Mouse (Mus musculus): ENCODE data around the gene Zfhx3.

The Zfhx3 gene

DNA sequence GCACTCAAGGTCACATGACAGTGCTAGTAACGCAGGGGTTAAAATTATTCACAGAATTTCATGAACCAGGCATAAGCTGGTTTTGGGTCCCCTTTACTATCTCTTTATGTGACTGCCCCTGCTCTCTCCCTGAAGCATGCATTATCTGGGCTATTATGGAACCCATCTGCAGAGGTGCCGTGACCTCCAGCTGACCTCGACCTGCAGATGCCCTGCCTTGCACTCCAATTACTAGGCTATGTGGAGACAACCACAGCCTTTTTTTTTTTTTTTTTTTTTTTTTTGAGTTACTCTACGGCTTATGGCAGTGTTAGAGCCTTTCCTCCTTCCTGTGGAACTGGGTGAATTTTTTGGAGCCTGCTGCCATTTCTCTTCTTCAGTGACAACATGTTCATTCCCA lies 80.0 kb downstream of the Zfhx3 start:
- no peak for DNase-seq

DNA sequence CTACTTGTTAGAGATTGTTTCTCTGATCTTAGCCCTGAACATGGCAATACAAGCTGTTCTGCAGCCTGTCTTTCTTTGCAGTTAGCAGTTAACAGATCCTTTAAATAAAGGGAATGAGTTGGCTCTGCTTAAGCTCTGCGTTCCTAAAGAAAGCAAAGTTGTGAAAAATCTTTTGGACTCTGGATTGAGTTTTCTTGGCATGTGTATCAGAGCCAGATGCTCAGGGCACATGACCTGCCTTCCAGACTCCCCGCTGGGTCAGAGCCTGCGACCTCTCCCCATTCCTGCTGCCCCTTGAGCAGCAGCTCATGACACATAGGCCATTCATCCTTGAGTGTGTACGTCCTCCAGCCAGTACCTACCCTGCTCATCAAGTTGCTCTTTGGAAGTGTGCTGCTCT lies 81.9 kb downstream of the Zfhx3 start:
- DNase-seq: no peak

DNA sequence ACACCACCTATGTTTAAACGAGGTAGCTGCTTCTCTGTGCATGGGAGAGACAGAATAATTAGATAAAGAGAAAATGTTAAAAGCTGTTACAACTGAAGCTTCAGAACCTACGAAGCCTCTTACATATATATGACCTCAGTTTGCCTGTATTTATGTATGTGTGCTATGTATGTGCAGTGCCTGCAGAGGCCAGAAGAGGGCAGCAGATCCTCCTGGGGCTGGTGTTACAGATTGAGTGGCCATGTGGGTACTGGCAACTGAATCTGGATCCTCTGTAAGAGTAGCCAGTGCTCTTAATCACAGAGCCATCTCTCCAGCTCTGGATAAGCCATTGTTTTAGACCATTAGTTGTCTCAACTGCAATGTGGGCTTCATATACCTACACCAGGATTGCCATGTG lies 82.8 kb downstream of the Zfhx3 start:
- no peak for DNase-seq

DNA sequence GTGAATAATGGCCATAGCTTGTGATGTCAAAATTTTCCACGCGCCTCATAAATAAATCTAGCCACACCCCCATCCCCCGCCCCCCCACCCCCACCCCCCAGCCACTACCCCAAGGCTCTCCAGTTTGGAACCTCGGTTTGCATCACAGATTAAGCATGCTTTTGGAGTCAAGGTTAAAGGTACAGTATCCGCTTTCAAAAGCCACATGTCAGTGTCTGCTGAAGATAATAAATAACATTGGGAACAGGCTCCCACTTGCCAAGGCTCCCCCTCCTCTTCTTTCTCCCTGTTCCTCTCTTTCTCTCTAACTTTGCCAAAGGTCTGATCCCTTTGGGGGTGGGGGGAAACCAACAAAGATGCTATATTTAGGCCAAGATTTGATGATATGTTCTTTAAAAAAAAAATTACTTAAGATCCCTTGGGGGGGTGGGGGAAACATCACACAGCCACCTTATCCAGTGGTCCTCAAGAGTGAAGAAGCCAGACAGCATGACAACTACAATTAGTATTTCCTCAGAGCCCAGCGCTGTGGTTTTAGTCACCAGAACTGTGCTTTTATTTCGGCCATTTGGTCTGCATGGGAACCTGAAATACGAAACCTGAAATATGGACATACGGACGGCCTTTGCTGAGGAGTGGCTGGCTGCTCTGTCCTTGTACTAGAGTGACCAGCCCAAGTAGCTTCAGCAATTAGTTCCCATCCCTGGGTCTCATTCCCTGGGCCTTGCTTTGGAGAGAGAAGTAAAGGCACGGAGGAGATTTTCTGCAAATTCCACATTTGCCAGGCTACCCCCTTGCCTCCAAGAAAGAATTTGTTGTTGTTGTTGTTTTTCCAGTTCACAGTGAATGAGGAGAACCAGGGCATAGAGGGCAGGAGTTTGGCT lies 84.4 kb downstream of the Zfhx3 start:
- no peak for DNase-seq

DNA sequence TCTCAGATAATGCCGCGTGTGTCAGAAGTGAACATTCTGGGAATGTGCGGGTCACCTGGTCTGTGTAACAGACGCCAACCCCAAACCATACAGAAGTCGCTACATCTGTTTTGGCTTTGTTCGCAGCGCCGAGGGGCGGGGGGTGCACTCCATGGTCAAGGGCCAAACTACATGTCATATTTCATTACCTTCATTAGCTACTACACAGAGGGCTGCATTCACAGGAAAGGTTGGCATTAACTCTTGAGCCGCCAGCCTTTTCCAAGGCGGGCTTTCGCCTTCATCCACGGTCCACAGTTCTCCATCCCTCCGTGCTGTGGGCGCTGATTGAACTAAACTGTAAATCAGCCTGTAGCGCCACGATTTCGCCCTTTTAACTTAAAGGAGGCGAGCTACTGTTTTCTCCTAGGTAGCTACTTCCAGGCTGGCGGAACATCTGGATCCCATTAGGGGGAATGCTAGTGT lies 85.1 kb downstream of the Zfhx3 start:
- no peak for DNase-seq

DNA sequence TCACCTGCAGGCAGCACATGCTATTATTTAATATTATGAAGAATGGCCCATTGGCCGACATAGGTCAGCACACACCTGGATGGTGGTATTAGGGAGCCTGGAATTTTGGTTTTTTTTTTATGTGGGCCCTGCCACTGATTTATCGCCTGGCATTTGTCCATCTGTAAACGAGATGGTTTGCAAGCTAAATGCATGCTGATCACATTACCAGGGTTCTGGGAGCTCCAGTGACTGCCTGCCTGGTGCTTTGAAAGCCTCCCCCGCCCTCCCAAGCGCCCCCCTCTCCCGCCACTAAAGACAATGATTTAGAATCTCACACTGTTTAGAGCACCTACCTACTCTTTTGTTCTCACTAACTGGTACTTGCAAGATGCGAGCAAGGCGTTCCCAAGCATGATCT lies 86.0 kb downstream of the Zfhx3 start:
- DNase-seq: no peak

DNA sequence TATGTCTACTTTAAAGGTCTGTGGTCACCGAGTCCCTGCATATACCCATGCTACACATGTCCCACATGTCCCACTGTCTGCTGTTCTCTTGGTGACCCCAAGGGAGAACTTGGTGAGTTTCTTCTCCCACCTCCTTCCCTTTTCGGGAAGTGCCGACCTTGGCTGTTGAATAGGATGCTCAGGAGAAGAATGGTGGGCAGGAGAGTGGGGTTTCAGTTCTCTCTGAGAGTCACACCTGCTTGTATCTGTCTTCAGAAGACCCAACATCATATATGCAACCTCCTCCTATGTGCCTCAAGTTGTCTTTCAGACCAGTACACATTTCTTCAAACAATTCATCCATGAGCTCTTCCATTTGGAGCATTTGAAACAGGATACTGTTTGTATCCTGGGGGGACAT lies 88.7 kb downstream of the Zfhx3 start:
- no peak for DNase-seq

DNA sequence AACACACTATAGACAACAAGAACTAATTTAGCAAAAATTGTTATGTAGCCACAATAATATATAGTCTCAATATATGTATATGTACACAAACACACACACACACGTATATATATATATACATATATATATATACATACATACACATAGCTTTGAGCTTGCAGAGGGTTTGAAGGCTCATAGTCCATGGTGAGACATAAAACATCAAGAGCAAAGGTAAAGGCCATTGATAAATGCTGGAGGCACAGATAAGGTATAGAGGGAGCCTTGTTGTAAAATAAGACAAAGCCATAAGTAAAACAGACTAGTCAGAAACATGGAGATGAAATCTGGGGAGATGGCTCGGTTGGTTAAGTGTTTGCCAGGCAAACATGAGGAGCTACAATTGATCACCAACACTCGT lies 91.6 kb downstream of the Zfhx3 start:
- DNase-seq: no peak

DNA sequence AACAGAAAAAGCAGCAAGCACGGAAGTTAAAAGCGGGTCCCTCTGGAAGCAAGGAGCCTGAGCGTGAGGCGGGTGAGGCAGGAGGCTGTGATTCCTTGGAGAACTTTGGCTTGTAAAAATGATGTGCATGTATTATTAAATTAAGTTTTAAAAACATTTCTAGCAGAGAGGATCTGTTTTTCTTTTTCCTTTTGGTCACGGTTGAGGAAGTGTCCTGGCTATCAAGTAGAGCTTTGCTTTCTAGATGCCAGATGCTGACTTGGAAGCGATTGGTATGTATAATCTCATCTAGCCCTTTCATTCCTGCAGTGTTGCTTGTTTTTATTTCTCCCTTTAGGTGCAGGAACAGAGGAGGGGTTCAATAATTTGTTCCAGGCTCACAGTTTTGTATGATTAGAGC lies 92.3 kb downstream of the Zfhx3 start:
- DNase-seq: no peak

DNA sequence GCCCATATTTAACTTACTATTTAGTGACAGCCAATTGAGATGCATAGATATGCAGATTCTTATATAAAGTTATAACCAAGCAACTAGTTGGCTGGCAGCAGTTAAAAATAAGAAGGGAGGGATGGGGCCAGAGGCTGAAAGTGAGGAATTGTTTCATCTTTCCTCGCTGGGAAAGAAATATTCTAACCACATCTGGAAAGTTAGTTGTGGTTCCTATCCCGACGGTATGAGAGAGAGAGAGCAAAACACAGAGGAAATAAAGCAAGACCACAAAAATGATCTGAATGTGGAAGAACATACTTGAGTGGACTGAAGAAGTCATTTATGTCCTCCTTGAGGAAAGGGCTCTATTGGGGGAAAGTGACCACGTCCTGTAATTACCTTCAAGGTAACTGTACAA lies 101.2 kb downstream of the Zfhx3 start:
- DNase-seq: no peak

DNA sequence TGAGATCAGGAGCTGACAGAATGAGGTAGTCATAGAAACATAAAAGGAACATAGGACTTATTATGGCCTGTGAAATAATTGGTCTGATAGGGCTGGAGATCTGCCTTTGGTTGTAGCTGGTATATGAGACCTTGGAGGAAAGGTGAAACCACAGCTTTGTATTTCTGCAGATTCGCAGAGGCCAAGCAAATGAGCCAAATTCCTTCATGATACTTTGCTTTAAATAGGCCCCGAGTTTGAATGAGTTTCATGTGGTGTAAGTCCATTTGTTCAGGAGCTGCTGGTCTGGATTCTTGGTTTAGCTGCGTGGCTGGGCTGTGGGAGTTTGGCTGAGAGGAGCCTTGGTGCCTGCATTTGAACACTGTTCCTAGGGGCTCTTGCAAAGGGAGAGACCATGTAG lies 101.7 kb downstream of the Zfhx3 start:
- no peak for DNase-seq

DNA sequence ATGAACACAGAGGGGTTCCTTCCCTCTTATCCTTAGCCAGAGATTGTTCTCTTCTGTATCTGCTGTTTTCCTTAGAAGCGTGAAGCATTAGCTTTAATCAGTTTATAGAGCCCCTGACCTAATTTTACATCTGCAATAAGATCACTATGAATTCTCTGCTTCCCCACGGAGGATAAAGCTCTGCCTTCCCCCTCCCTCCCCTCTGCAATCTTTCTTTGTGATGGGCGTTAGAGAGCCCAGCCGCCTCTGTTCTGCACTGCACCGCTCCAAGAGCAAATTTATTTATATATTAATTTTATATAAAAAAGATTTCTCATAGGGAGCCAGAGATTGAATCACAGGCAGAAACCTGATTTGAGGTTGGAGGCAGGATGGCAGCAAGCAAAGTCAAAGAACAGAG lies 113.8 kb downstream of the Zfhx3 start:
- no peak for DNase-seq

DNA sequence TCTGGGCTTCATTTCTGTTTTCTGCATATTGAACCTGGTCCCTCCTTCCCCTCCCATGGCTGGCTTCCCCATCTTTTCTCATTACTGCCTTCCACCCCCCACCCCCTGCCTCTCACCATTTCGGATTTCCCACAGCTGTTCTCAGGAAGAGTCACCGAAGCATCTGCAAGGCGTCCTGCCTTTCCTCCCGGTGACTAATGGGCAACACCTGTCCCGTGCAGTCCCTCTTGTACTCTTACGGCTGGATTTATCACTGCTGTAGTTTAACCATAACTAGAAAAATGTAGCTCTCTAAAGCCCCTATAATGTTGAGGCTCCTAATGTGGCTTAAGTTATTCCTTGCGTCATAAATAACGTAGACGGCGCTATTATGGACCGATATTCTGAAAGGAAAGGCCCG lies 119.5 kb downstream of the Zfhx3 start:
- no peak for DNase-seq

DNA sequence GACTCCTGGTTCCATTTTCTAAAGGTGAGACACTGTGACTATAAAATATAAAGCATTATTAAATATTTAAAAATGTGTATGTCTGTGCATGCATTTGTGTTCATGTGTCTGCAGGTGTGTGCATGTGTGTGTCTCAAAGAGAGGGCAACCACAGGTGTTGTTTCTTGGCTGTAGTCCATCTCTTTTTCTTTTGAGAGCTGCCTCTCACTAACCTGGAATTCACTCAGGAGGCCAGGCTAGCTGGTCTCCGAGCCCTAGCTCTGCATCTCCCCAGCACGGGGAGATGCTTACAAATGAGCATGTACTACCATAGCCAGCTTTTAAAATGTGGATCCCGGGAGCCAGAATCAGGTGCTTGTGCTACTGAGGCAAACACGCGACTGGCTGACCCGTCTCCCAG lies 124.7 kb downstream of the Zfhx3 start:
- DNase-seq: no peak

DNA sequence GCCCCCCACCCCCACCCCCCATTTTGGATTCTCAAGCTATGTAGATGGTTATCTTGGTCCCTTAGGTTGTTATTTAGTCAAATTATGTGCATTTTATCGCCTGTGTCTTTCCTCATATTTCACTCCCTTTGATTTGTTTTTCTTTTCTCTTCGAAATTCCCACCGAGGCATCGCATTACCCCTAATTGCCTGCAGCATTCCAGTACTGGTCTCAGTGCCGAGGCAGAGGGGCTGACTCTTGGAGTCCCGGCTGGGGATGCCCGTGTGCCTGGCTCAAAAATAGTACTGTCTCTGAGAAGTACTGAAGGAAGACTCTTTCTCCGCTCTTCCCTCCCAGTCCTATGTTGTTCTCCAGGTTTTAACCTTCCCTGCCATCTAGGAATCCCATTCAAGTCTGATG lies 125.8 kb downstream of the Zfhx3 start:
- DNase-seq: no peak

DNA sequence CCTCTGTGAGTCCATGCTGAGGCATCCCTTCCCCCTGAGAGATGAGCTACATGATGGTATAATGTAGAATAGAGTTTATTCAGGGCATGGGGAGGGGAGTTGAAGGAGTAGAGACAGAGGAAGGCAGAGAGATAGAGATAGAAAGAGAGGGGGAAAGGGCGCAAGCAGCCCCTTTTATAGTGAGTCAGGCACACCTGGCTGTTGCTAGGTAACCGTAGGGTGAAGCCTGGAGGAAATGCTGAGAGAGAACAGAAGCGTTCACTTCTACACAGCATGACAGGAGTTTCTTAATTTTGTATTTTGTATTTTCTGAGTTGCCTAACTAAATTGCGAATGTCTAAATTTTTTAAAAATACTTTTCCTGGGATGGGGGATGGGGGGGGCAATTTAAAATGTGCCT lies 128.0 kb downstream of the Zfhx3 start:
- no peak for DNase-seq

DNA sequence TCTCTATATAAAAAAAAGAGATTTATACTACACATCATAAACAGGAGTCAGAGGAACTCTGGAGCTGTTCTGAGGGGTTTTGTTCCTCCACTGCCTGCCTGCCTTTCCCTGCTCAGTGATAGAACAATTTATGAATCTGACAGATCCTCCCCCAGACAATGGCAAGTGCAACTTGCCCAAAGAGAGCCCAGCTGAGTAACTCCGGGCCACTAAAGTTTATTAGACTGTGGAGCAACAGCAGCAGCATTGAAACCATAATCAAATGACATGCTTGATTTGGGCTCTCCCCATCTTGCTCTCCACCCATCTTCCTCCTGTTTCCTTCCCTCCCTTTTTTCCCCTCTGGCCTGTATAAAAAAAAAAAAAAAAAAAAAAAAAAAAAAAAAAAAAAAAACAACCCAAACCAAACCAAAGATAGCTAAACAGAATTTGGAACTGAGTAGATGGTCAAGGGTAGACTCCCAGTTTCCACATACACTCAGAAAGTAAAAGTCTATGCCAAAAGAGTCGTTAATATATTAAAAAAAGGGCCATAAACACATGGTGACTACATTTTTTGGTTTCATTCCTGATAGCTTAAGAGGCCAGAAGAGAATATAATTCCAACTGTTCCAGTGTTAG lies 129.8 kb downstream of the Zfhx3 start:
- DNase-seq: no peak

DNA sequence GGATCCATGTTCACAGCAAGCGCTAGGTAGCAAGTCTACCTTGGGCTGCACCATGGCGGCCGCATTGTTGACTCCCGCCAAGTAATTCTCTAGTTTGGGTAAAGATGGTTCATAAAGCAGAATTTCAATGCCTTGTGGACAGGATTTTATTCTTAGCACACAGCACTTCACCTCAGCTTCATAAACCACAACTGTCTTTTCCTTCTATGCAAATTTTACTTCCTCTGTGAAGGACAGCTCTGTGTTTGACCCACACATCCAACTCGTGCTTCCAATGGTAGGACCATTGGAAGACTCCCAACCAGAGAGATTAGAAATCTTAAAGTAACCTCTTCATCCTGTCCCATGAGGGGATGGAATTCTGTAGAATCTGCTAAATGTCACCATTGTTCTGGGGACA lies 130.4 kb downstream of the Zfhx3 start:
- DNase-seq: no peak

DNA sequence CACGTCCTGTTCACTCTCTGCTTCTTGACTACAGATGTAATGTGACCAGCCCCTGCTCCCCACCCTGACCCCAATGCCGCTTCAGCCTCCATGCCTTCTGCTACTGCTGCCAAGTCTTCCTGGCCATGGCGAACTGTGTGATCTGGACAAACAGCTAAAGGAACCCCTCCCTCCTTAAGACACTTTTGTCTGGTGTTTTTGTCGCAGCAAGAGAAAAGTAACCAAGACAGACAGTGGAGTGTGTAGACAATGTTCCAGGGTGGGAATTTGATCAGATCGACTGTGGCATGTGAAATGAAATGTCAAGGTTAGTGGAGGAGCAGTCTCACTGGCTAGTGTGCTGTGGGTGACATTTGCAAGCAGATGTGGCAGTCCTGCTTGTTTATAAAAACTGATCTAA lies 132.7 kb downstream of the Zfhx3 start:
- no peak for DNase-seq

DNA sequence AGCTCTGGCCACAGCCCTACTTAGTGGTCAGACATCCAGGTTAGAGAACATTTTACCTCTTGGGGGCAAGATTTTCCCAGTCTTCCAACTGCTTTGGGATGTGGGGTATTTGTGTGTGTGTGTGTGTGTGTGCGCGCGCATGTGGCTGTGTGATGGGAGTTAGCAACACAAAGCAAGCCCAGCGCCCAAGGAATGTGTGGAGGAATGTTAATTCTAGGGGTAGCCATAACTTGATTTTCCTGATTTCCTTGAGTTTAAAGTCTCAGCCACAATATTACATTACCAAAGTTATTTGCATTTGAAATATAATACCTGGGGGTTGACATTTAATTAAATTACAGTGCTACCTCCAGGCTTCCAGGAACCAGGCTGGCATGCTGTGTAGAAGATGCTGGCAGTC lies 136.3 kb downstream of the Zfhx3 start:
- DNase-seq: no peak

DNA sequence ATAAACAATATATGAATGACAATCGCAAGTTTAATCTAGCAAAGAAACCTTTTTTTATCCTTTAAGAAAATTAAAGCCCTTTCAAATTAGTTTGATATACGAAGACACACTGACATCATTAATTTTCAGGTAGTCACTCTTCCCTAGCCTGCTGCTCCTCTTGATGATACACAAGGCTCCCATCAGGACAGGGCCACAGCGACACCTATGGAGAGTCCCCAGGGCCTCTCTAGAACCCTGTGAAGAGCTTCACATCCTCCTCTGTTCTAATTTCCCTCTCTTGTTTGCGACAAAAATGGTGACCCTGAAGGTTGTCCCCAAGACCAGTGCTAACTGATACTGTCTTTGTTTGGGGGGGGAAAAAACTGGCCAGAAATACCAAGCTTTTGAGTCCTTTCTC lies 144.5 kb downstream of the Zfhx3 start:
- no peak for DNase-seq

DNA sequence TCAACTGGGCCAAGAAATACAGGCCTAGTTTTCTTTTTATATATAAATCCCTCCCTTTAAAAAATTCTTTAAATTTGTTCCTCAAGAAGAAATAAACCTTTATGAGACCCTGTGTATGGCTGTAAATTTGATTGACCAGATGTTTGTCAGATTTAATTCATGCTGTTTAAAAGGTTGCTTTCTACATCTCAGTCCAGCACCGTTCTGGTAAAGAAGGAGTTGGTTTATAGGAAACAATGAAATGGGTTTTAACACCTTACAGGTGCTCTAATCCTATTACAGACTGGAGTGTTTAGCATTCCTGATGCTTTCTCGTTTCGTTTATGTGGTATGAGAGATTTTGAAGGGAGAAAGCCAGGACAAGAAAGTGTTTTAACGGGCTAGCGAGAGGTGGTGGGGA lies 147.2 kb downstream of the Zfhx3 start:
- no peak for DNase-seq

DNA sequence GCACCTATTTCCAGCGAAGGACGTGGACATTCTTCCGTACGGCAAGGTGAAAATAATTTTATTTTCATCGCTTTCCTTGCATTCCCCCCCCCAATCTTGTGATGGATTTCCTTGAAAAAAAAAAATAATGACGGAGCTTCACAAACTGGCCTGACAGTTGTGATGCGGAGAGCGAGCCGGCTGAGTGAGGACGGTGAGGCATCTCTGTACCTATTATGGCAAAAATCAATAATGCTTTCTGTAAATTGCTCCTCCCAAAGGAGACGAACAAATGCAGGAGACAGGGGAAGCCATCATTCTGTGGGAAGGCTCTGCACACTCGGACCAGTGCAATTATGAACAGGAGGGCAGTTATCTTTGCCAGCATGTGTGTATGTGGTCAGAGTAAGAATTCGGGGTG lies 156.2 kb downstream of the Zfhx3 start:
- no peak for DNase-seq

DNA sequence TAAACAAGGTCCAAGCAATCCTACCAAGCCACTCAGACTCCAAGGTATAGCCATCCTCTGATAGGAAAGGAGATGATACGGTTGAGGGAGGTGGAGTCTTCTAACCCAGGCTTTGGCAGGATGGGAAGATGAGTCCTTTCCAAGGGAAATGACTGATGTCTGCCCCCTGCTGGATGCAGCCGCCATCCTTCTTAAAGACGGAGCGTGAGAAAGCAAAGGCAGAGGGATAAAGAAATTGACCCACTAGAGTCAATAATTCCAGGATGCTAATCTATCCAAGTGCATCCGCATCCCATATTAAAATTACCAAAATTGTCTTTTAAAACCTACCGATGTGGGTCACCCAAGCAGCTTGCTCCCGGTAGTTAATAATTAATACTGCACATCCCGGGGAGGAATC lies 158.7 kb downstream of the Zfhx3 start:
- DNase-seq: no peak
